Mouse (Mus musculus): ENCODE measurements around the gene Aqp12. TPM values are rescaled to one million over a fixed set of nuclear protein-coding genes. Genes with fewer than 3 reads are reported as not detected.

Aqp12 gene
- total and polyA plus RNA-seq, 3 experiments = not detected

GRCm38 (mm10) chr1:92971879-92972795 lies 34.0 kb upstream of the Aqp12 start:
- Histone ChIP-seq H3K27ac (ENCODE audit: insufficient read depth, low read depth) (no peak overlapping the region), H3K9me3 (replicated peaks; ENCODE audit: low read length) (no peaks in the 10 kb centered on the region), H3K4me3 (replicated peaks in 1 of 3; ENCODE audit: low read depth in 2 of 3, low read length in 2 of 3, poor library complexity in 1 of 3) (no peak overlapping the region), H3K36me3 (replicated peaks in 1 of 2; ENCODE audit: control insufficient read depth in 1 of 2, insufficient read depth in 1 of 2, low read length in 1 of 2) (no peaks in the 10 kb centered on the region), H3K4me2 (ENCODE audit: insufficient read depth, low read depth, poor library complexity, severe bottlenecking) (no peak overlapping the region), H3K9ac (ENCODE audit: insufficient read depth, low read depth) (no peak overlapping the region), H3K27me3 (replicated peaks) (no peaks in the 10 kb centered on the region), H3K79me2 (replicated peaks; ENCODE audit: control insufficient read depth, extremely low read depth, insufficient read depth, poor library complexity, severe bottlenecking) (no peaks in the 10 kb centered on the region), H3K4me1 (ENCODE audit: control insufficient read depth in 1 of 2, insufficient read depth in 2 of 2) (peaks cover 26 to 52% of the 10 kb centered on the region in 2 experiments)
- no peak for DNase-seq (ENCODE audit: extremely low read depth)
- dilution Hi-C loops (cut with MboI; ENCODE audit: extremely low pct_ligation_motif_present, extremely low pct_unique_long_range_greater_than_20kb, low sequenced_read_pairs) (no loop called here), in situ Hi-C loops (cut with MboI; ENCODE audit: low pct_ligation_motif_present, low pct_unique_long_range_greater_than_20kb, low sequenced_read_pairs) (no loop called here)
- TF ChIP-seq ELF1 (IDR thresholded peaks at IDR 0.05; ENCODE audit: low read depth, low read length) = no peak
- TF ChIP-seq CHD1 (IDR thresholded peaks at IDR 0.05; ENCODE audit: low read depth, low read length) = no peak
- no peak for TF ChIP-seq MXI1 (IDR thresholded peaks at IDR 0.05; ENCODE audit: low read depth, low read length)
- no peak for TF ChIP-seq TBP (conservative IDR thresholded peaks at IDR 0.05; ENCODE audit: low read depth, low read length)
- no peak for TF ChIP-seq USF1 (IDR thresholded peaks at IDR 0.05; ENCODE audit: low read depth, low read length)
- TF ChIP-seq RCOR1 (conservative IDR thresholded peaks at IDR 0.05; ENCODE audit: low read depth, low read length) = no peak
- peak; percentile 45 for TF ChIP-seq EP300 (IDR thresholded peaks at IDR 0.05; ENCODE audit: low read length)
- TF ChIP-seq ZNF384 (IDR thresholded peaks at IDR 0.05; ENCODE audit: low read depth, low read length) = peak; percentile 87

GRCm38 (mm10) chr1:92972854-92973253 lies 33.3 kb upstream of the Aqp12 start:
- in situ Hi-C loops (cut with MboI; ENCODE audit: low pct_ligation_motif_present, low pct_unique_long_range_greater_than_20kb, low sequenced_read_pairs) (no loop called here), dilution Hi-C loops (cut with MboI; ENCODE audit: extremely low pct_ligation_motif_present, extremely low pct_unique_long_range_greater_than_20kb, low sequenced_read_pairs) (no loop called here)
- Histone ChIP-seq H3K4me3 (replicated peaks in 1 of 3; ENCODE audit: low read depth in 2 of 3, low read length in 2 of 3, poor library complexity in 1 of 3) (no peak overlapping the region), H3K79me2 (replicated peaks; ENCODE audit: control insufficient read depth, extremely low read depth, insufficient read depth, poor library complexity, severe bottlenecking) (no peaks in the 10 kb centered on the region), H3K4me1 (ENCODE audit: control insufficient read depth in 1 of 2, insufficient read depth in 2 of 2) (peaks cover 32 to 59% of the 10 kb centered on the region in 2 experiments), H3K4me2 (ENCODE audit: insufficient read depth, low read depth, poor library complexity, severe bottlenecking) (no peak overlapping the region), H3K36me3 (replicated peaks in 1 of 2; ENCODE audit: control insufficient read depth in 1 of 2, insufficient read depth in 1 of 2, low read length in 1 of 2) (no peaks in the 10 kb centered on the region), H3K27ac (ENCODE audit: insufficient read depth, low read depth) (no peak overlapping the region), H3K27me3 (replicated peaks) (no peaks in the 10 kb centered on the region), H3K9me3 (replicated peaks; ENCODE audit: low read length) (no peaks in the 10 kb centered on the region), H3K9ac (ENCODE audit: insufficient read depth, low read depth) (no peak overlapping the region)
- no peak for DNase-seq (ENCODE audit: extremely low read depth)
- TF ChIP-seq NRF1 (IDR thresholded peaks at IDR 0.05; ENCODE audit: low read depth, low read length) = no peak
- no peak for TF ChIP-seq ZNF384 (IDR thresholded peaks at IDR 0.05; ENCODE audit: low read depth, low read length)
- no peak for TF ChIP-seq EP300 (IDR thresholded peaks at IDR 0.05; ENCODE audit: low read length)

- H3K27ac ChIP-seq (ENCODE audit: insufficient read depth, low read depth) = no peak overlapping the region
Measured at GRCm38 (mm10) chr1:92976141-92976566, 30.0 kb upstream of the Aqp12 start.

More at GRCm38 (mm10) chr1:92976141-92976566, 30.0 kb upstream of the Aqp12 start:
- TF ChIP-seq EP300 (IDR thresholded peaks at IDR 0.05; ENCODE audit: low read length) = peak; percentile 76
- TF ChIP-seq CTCF (conservative IDR thresholded peaks at IDR 0.05 in 1 of 2, IDR thresholded peaks at IDR 0.05 in 1 of 2; ENCODE audit: low read depth in 2 of 2, low read length in 2 of 2) = no peak
- TF ChIP-seq IRF4 (IDR thresholded peaks at IDR 0.05; ENCODE audit: low read depth, low read length) = peak; percentile 57
- no peak for TF ChIP-seq UBTF (IDR thresholded peaks at IDR 0.05; ENCODE audit: low read depth, low read length)
- peak; percentile 40; the same call in 1 of the 2 replicates for TF ChIP-seq TCF12 (IDR thresholded peaks at IDR 0.05; ENCODE audit: low read depth, low read length)
- TF ChIP-seq MAFK (IDR thresholded peaks at IDR 0.05; ENCODE audit: insufficient replicate concordance, low read length) = no peak
- TF ChIP-seq ELF1 (IDR thresholded peaks at IDR 0.05; ENCODE audit: low read depth, low read length) = no peak
- peak; percentile 25; the same call in 1 of the 2 replicates for TF ChIP-seq MAX (IDR thresholded peaks at IDR 0.05; ENCODE audit: low read length)
- no peak for TF ChIP-seq ZKSCAN1 (IDR thresholded peaks at IDR 0.05; ENCODE audit: borderline replicate concordance, low read depth, low read length)
- 0 out of 2 replicates have a peak, but pooled peaks have one; percentile 43 for TF ChIP-seq RCOR1 (conservative IDR thresholded peaks at IDR 0.05; ENCODE audit: low read depth, low read length)
- 0 out of 2 replicates have a peak, but pooled peaks have one; percentile 45 for TF ChIP-seq MXI1 (IDR thresholded peaks at IDR 0.05; ENCODE audit: low read depth, low read length)
- 0 out of 2 replicates have a peak, but pooled peaks have one; percentile 18 for TF ChIP-seq SIN3A (IDR thresholded peaks at IDR 0.05; ENCODE audit: low read length)
- TF ChIP-seq BHLHE40 (IDR thresholded peaks at IDR 0.05; ENCODE audit: low read depth, low read length) = no peak
- TF ChIP-seq E2F4 (IDR thresholded peaks at IDR 0.05; ENCODE audit: insufficient replicate concordance, low read depth, low read length) = no peak
- 0 out of 2 replicates have a peak, but pooled peaks have one; percentile 23 for TF ChIP-seq ETS1 (conservative IDR thresholded peaks at IDR 0.05; ENCODE audit: low read depth, low read length)
- TF ChIP-seq CHD2 (IDR thresholded peaks at IDR 0.05; ENCODE audit: low read length) = peak; percentile 45; the same call in 1 of the 2 replicates
- TF ChIP-seq USF2 (conservative IDR thresholded peaks at IDR 0.05; ENCODE audit: low read depth, low read length) = no peak
- no peaks in the 10 kb centered on the region for H3K79me2 ChIP-seq (replicated peaks; ENCODE audit: control insufficient read depth, extremely low read depth, insufficient read depth, poor library complexity, severe bottlenecking)
- H3K27me3 ChIP-seq (replicated peaks) = no peaks in the 10 kb centered on the region
- DNase-seq (ENCODE audit: extremely low read depth) = no peak
- H3K4me3 ChIP-seq (replicated peaks in 1 of 3; ENCODE audit: low read depth in 2 of 3, low read length in 2 of 3, poor library complexity in 1 of 3) = no peak overlapping the region
- no peak overlapping the region for H3K4me2 ChIP-seq (ENCODE audit: insufficient read depth, low read depth, poor library complexity, severe bottlenecking)
- H3K36me3 ChIP-seq (replicated peaks in 1 of 2; ENCODE audit: control insufficient read depth in 1 of 2, insufficient read depth in 1 of 2, low read length in 1 of 2) = no peaks in the 10 kb centered on the region
- no peak overlapping the region for H3K9ac ChIP-seq (ENCODE audit: insufficient read depth, low read depth)
- dilution Hi-C loops (cut with MboI; ENCODE audit: extremely low pct_ligation_motif_present, extremely low pct_unique_long_range_greater_than_20kb, low sequenced_read_pairs) (no loop called here), in situ Hi-C loops (cut with MboI; ENCODE audit: low pct_ligation_motif_present, low pct_unique_long_range_greater_than_20kb, low sequenced_read_pairs) (no loop called here)
- H3K4me1 ChIP-seq (ENCODE audit: control insufficient read depth in 1 of 2, insufficient read depth in 2 of 2) = peaks cover 36 to 92% of the 10 kb centered on the region in 2 experiments
- no peaks in the 10 kb centered on the region for H3K9me3 ChIP-seq (replicated peaks; ENCODE audit: low read length)

All from CH12.LX (cell line).